9 mouse cellular contexts compared by ENCODE assay signal in the genomic region with DNA sequence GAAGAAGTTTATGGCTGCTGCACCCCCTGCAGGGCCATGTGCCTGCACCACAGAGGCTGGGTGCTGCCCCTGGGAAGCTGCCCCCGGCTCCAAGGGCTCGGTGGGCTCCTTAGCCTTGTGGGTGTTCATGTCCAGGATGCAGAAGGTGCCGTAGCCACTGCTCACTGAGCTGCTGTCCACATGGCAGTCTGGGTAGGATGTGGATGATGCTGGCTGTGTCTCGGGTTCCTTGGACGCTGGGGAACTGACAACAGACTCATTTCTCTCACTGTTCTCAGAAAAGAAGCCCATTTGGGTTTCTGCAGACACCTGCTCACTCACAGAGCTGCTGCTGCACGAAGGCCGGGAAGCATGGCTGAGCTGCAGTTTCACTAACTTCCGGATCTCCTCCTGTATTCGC.
"Had no signal": no experiment of that assay in that cellular context is flagged by ENCODE, and none has a peak within 500 bp of the region (broad histone marks: within the 10 kb centered on the region; RNA-seq: fewer than 3 reads in every experiment).

No protein-coding gene starts in this region.

- H3K27me3 ChIP-seq: liver, embryonic 13.5 days had no signal

- H3K27ac ChIP-seq: kidney, postnatal 0 days; layer of hippocampus, adult 2 months; liver, embryonic 13.5 days had no signal

- DNase-seq: layer of hippocampus, adult 9-11 months; liver, embryonic 13.5 days; lung, adult 2 months; lung, postnatal 14 days; lung, postnatal 4 days; midbrain, embryonic 14.5 days; thymus, postnatal 25 days had no signal

- H3K4me3 ChIP-seq: layer of hippocampus, adult 2 months; liver, embryonic 13.5 days had no signal
